Mouse (Mus musculus): ENCODE measurements around the gene Csnk1g1. TPM values are rescaled to one million over a fixed set of nuclear protein-coding genes. Genes with fewer than 3 reads are reported as not detected.

The Csnk1g1 gene
- polyA plus RNA-seq (2012; rRNA removed) = 20.3 and 22.4 TPM in 2 replicates

DNA sequence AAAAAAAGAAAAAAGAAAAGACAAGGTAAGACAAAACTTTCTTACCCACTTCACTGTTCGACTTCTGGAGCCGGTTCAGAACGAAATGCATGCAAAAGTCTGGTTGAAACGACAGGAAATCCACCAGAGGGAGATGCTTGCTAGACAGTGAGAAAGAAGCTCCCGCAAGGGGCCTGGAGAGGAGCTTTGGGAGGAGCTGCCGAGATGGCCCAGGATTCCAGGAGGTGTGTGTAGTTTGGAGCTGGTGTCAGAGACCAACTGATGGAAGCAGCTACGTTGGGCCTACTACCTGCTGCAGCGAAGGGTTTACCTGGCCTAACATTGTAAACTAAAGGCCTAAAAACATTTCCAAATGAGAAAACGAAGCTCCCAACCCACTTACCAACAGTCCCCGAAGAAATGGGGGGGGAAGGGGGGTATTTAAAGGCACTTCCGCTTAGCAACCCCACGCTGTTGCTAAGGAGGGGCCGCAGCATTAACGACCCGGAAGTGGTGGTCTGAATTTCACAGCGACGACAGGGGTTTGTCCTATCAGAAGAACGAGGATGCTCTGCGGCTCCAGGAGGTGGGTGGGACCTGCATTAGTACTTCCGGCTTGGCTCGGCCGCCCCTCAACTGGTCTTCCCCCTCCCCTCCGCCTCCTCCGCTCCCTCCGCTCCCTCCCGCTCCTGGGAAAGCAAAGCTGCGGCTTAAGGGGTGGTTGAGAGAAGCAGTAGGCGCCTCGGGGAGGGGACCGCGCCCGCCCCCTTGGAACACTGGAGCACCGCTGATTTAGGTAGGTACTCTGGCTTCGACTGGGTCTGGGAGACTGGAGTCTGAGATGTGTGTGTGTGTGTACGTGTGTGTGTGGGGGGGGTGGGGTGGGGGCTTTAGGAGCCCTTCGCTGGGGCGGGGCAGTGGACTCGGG lies at the start of gene Csnk1g1, which contains the start of gene Trip4:
Gene Csnk1g1 (plus strand): TSS at position 531 of the 907 bp plus-strand sequence.
Gene Trip4 (minus strand): TSS at position 401 of the 907 bp plus-strand sequence.
- DNase-seq (ENCODE audit: extremely low spot score in 1 of 2, low spot score in 1 of 2) = peak; percentile 97

GRCm38 (mm10) chr9:65859656-65860055 lies 49.1 kb upstream of the Csnk1g1 start:
- DNase-seq (ENCODE audit: extremely low spot score in 1 of 2, low spot score in 1 of 2) = no peak

DNA sequence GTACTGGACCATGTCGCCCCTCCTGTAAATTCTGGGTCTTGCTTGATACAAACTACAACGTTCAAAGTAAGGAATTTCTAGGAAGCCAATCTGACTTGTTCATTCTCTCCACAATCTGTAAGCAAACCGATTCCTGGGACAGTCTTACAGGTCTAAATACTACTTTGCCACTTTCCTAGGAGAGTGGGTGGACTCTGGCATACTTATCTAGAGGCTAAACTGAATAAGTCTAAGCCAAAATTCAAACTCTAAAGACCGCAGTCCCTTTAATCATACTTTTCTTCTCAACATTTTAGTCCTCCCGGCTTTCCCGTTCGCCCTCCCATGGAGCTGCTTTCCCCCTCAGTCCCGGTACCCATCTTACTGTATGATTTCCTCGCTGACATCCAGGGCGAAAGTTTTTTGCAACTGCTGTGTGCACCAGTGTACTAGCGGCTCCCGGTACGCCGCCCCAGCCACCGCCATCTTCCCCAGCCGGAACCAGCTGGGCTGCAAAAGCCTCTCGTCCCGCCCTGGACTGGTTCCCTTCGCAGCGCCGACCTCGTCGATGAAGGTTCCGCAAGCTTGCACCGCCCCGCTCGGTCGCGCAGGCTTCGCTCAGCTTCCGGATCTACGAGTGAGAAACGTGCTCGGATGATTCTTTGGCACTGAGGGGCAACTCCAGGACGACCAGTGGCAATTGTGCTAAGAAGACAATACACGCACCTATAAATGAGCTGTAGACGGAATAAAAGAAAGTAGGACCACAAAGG lies 24.0 kb upstream of the Csnk1g1 start:
- DNase-seq (ENCODE audit: extremely low spot score in 1 of 2, low spot score in 1 of 2) = peak; percentile 61 to 91

GRCm38 (mm10) chr9:65890143-65890628 lies 18.5 kb upstream of the Csnk1g1 start, which contains the start of gene Pclaf:
TSS of gene Pclaf (plus strand) at chr9:65890237.
- peak; percentile 26 to 66 for DNase-seq (ENCODE audit: extremely low spot score in 1 of 2, low spot score in 1 of 2)

- DNase-seq (ENCODE audit: extremely low spot score in 1 of 2, low spot score in 1 of 2) = no peak
Observed at GRCm38 (mm10) chr9:65891126-65891525, 17.6 kb upstream of the Csnk1g1 start.

DNA sequence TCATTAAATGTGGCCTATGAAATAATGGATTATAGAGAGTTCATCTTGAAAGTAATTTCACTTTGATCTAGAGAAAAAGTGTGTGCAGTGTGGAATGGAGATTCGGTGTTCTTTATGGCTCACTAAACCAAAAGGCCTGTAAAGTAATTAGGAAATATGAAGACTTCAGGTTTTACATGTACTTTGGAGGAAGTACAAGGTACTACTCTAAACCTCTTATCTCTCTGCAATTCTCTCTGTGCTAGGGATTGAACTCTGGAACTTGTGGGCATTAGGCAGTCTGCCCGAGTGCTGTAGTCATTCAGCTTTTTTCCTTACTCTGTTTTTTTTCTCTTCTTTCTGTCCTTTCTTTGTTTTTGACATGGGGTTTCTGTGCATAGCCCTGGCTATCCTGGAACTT lies 11.7 kb upstream of the Csnk1g1 start:
- DNase-seq (ENCODE audit: extremely low spot score in 1 of 2, low spot score in 1 of 2) = no peak

DNA sequence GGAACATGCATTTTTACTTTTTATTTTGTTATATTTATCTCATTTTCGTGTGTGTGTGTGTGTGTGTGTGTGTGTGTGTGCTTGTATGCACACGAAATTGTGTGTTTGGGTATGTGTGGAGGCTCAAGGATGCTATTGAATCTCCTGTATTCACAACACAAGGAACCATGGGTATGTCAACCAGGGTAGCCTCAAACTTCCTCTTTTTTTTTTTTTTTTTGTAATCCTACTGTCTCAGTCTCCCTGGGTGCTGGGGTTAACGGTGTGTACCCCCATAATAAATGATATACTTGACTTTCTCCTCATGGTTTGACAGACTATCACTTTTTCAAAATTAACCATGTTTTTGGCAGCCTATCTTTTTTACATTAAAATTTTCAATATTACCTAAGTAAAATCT lies 5.8 kb upstream of the Csnk1g1 start:
- DNase-seq (ENCODE audit: extremely low spot score in 1 of 2, low spot score in 1 of 2) = no peak

DNA sequence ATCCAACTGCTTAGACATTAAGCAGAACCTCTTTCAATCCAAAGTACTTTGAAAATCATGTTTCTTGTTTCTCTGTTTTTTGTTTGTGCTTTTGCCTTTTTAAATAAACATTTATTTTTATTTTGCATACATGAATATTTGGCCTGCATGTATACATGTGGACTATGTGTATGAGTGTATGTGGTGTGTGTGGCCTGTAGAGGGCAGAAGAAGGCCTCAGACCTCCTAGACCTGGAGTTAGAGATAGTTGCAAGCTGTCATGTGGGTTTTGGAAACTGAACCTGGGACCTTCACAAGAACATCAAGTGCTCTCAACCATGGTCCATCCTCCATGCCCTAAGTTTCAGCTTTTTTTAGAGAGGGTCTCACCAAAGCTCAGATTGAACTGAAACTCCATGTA lies 5.3 kb upstream of the Csnk1g1 start:
- no peak for DNase-seq (ENCODE audit: extremely low spot score in 1 of 2, low spot score in 1 of 2)

- DNase-seq (ENCODE audit: extremely low spot score in 1 of 2, low spot score in 1 of 2) = peak; percentile 14 to 57
Observed at GRCm38 (mm10) chr9:65909301-65909801, 627 bp downstream of the Csnk1g1 start.

DNA sequence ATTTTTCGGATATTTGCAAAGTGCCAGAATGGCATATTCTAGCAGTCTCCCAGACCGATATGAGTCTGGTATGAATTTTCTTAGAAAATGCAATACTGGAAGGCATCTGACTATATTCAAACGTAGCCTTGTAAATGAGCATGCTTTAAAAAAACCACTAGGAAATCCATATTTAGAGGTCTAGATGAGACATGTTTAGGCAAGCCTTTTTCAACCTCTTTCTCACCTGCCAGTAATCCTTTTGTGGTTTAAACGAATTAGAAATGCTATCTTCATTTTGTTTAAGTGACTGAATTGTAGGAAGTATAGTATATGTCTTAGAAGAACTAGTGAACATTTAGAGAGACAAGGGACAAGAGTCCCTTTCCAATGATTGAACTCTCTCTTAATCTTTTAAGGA lies 1.1 kb downstream of the Csnk1g1 start:
- no peak for DNase-seq (ENCODE audit: extremely low spot score in 1 of 2, low spot score in 1 of 2)

- peak; percentile 7 to 43 for DNase-seq (ENCODE audit: extremely low spot score in 1 of 2, low spot score in 1 of 2)
Observed at GRCm38 (mm10) chr9:65913976-65914375, 5.3 kb downstream of the Csnk1g1 start.

- no peak for DNase-seq (ENCODE audit: extremely low spot score in 1 of 2, low spot score in 1 of 2)
Observed at GRCm38 (mm10) chr9:65917015-65917414, 8.3 kb downstream of the Csnk1g1 start.

DNA sequence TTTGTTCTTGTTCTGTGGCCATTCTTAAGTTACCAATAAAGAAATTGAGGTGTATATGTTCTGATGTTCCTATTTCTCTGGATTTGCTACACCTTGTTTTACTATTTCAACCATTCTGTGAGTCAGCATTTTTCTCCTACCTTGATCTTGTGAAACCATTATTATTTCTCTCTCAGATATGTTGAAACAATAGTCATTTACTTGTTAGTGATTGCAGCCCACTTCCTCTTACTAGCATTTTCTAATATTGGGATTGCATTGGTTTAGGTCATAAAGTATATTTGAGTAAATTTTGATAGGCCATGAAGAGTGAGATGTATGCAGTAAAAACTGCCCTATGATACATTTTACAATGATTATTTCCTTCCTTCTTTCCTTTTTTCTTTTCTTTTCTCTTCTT lies 19.7 kb downstream of the Csnk1g1 start:
- DNase-seq (ENCODE audit: extremely low spot score in 1 of 2, low spot score in 1 of 2) = no peak

DNA sequence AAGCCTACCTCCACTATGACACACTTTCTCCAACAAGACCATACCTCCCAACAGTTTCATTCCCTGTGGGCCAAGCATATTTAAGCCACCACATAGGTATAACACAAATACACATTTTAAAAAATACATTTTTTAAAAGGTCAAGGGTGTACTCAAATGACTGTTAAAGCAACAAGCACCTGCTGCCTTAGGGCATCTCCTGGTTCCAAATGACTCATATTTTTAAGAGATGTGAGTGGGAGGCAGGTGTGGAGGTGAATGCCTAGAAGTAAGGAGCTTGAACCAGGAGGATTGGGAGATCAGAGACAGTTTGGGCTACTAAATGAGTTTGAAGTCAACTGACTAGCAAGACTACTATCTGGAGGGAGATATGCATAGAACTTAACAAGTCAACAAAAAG lies 21.1 kb downstream of the Csnk1g1 start:
- no peak for DNase-seq (ENCODE audit: extremely low spot score in 1 of 2, low spot score in 1 of 2)

- DNase-seq (ENCODE audit: extremely low spot score in 1 of 2, low spot score in 1 of 2) = no peak
Observed at GRCm38 (mm10) chr9:65937566-65937965, 28.8 kb downstream of the Csnk1g1 start.

GRCm38 (mm10) chr9:65951082-65951587 lies 42.4 kb downstream of the Csnk1g1 start:
- DNase-seq (ENCODE audit: extremely low spot score in 1 of 2, low spot score in 1 of 2) = no peak

- DNase-seq (ENCODE audit: extremely low spot score in 1 of 2, low spot score in 1 of 2) = no peak
Observed at GRCm38 (mm10) chr9:65970009-65970408, 61.3 kb downstream of the Csnk1g1 start.

GRCm38 (mm10) chr9:65973206-65973605 lies 64.5 kb downstream of the Csnk1g1 start:
- no peak for DNase-seq (ENCODE audit: extremely low spot score in 1 of 2, low spot score in 1 of 2)

GRCm38 (mm10) chr9:65975886-65976285 lies 67.2 kb downstream of the Csnk1g1 start:
- peak in 1 of 2 experiments; percentile 11 for DNase-seq (ENCODE audit: extremely low spot score in 1 of 2, low spot score in 1 of 2)

DNA sequence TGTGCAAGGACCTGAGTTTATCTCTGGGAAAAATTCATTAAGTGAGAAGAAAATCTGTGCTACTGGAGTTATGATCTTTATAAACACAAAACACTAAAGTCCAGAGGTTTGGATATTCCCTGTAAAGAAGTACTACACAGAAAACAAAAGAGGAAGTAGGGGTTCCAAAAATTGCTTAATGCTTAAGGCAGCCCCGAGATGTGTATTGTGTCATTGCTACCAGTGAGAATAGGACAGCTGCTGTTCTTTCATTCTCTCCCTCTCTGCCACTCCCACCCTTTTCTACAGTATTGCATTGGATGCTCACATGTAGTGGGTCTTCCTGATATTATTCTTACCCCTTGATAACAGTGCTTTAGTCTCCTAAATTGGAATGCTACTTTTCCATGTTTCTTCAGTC lies 74.1 kb downstream of the Csnk1g1 start:
- no peak for DNase-seq (ENCODE audit: extremely low spot score in 1 of 2, low spot score in 1 of 2)

GRCm38 (mm10) chr9:65987021-65987420 lies 78.3 kb downstream of the Csnk1g1 start:
- DNase-seq (ENCODE audit: extremely low spot score in 1 of 2, low spot score in 1 of 2) = no peak

All from frontal cortex, adult 2 months (tissue).